Mouse (Mus musculus) heart, postnatal 0 days (tissue): Measurements from ENCODE around the gene Pip5kl1. TPM values are rescaled to one million over a fixed set of nuclear protein-coding genes. Genes with fewer than 3 reads are reported as not detected.

Experiments used
- ATAC-seq: fragments of 200-750 bp; cut with Nextera tagmentation; 2 replicates; pipeline ENCODE4 v1.8.0; 2017; ENCODE audit warnings: low read depth, moderate number of reproducible peaks, moderate library complexity; ENCODE audit not compliant: insufficient read depth
- DNase-seq: peaks from one replicate; pipeline ENCODE4 v3.0.0-alpha.2; 2016; ENCODE audit warnings: low spot score
- H3K27ac ChIP-seq: fragments of 300-500 bp; sonication (generic); 2 replicates; pipeline ENCODE4 v1.5.1; 2014; ENCODE audit warnings: low read depth, mild to moderate bottlenecking
- H3K27me3 ChIP-seq: fragments of 300-500 bp; sonication (generic); 2 replicates; pipeline ENCODE4 v1.6.1; 2014; ENCODE audit warnings: low read length, mixed read lengths; ENCODE audit not compliant: control insufficient read depth, insufficient read depth
- H3K36me3 ChIP-seq: fragments of 300-500 bp; sonication (generic); replicated peaks from 2 replicates; pipeline ENCODE4 v1.6.1; 2014; ENCODE audit warnings: low read length, mixed read lengths; ENCODE audit not compliant: control insufficient read depth, insufficient read depth
- H3K4me1 ChIP-seq: fragments of 300-500 bp; sonication (generic); 2 replicates; pipeline ENCODE4 v1.6.1; 2014; ENCODE audit warnings: antibody characterized with exemption; ENCODE audit not compliant: control insufficient read depth, insufficient read depth
- H3K4me2 ChIP-seq: fragments of 300-500 bp; sonication (generic); 2 replicates; pipeline ENCODE4 v1.6.1; 2014; ENCODE audit warnings: low read depth, mild to moderate bottlenecking, low read length, moderate library complexity
- H3K4me3 ChIP-seq: fragments of 300-500 bp; sonication (generic); 2 replicates; pipeline ENCODE4 v1.5.1; 2014; ENCODE audit warnings: low read depth, low read length
- H3K9ac ChIP-seq: fragments of 300-500 bp; sonication (generic); replicated peaks from 2 replicates; pipeline ENCODE4 v1.6.1; 2014; ENCODE audit warnings: low read depth, low read length, mixed read lengths
- H3K9me3 ChIP-seq: fragments of 300-500 bp; sonication (generic); replicated peaks from 2 replicates; pipeline ENCODE4 v1.6.1; 2016; ENCODE audit warnings: low read length; ENCODE audit not compliant: control insufficient read depth
- CTCF ChIP-seq: IDR thresholded peaks from 2 replicates; pipeline ENCODE4 v1.5.1; 2016; ENCODE audit warnings: antibody characterized with exemption, control low read depth, low read depth
- EP300 ChIP-seq: IDR thresholded peaks from 2 replicates; pipeline ENCODE4 v1.6.1; 2016; ENCODE audit warnings: antibody characterized with exemption, low read depth
- WGBS: fragments of 180-500 bp; shearing (Covaris S2); extraction: QIAGEN DNeasy Blood & Tissue Kit; methylation state at CpG from one replicate; pipeline ENCODE4 v1.1.7; 2014; 5-methylcytosine and 5-hydroxymethylcytosine counted together
- polyA plus RNA-seq: library from polyadenylated mRNA; unstranded; fragments of >200 nt; fragmentation: Nextera tagmentation; extraction: Ambion mirVana; gene quantifications from 2 replicates; pipeline ENCODE4 v1.2.1, GENCODE M21; 2015
- total RNA-seq: library from RNA; depleted of rRNA; stranded (reverse); fragments of >200 nt; gene quantifications from 2 replicates; pipeline ENCODE4 v1.2.3, GENCODE M21; 2014; ENCODE audit warnings: low replicate concordance

The Pip5kl1 gene
- total and polyA plus RNA-seq, 2 experiments from 2014 or later, result not detected

- H3K4me2 ChIP-seq, result no peak overlapping the region
- peaks cover 31% of the 10 kb centered on the region for H3K36me3 ChIP-seq
- H3K4me1 ChIP-seq, result peaks cover 22% of the 10 kb centered on the region; the same call in 1 of the 2 replicates
- no peaks in the 10 kb centered on the region for H3K9me3 ChIP-seq
- no peak for DNase-seq
- H3K27ac ChIP-seq, result no peak overlapping the region
- TF ChIP-seq CTCF (no peak), EP300 (no peak)
- H3K4me3 ChIP-seq, result no peak overlapping the region
- ATAC-seq, result no peak
- H3K27me3 ChIP-seq, result peaks cover 9% of the 10 kb centered on the region
- H3K9ac ChIP-seq, result no peak overlapping the region
- 86% methylated on average over 11 of the region's 11 CpGs for WGBS
Measured at GRCm38 (mm10) chr2:32572196-32572595, 2.4 kb upstream of the Pip5kl1 start.

DNA sequence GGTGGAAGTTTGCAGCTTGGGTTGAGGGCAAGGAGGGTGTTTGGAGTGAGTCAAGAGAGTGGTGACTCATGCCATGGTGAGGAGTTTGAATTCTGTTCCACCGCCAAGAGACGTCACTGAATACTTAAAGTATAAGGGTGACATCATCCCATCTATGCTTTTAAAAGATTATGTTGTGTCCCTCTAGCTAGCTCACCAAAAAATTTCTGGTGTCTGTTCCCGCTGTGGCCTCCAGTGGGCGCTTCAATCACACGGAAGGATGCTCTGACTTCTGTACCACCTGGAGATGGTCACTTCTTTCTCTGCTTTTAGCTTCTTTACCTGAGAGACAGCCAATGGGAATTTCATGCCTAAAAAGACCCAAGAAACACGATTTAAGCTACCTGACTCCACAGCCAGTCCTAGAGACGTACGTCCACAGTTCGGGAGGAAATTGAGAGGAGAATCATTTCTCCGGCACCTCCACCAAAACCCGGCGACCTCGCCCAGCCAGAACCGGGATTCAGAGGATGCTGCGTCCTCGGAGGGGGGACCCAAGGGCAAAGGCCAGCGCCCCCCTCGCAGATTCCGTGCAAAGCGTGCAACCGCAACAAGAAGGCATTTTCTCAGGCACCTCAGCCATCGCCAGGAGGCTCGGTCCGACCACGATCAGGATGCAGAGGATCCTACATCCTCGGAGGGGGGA, 446 bp downstream of the Pip5kl1 start:
- Histone ChIP-seq H3K27me3 (peaks cover 16% of the 10 kb centered on the region), H3K9ac (no peak overlapping the region), H3K4me3 (peak overlapping the region; percentile 19; the same call in 1 of the 2 replicates), H3K4me2 (peak overlapping the region; percentile 52), H3K4me1 (peaks cover 16% of the 10 kb centered on the region; the same call in 1 of the 2 replicates), H3K36me3 (peaks cover 15% of the 10 kb centered on the region; the same call in 1 of the 2 replicates), H3K27ac (no peak overlapping the region), H3K9me3 (no peaks in the 10 kb centered on the region)
- ATAC-seq (peak; percentile 22; the same call in 1 of the 2 replicates), DNase-seq (peak; percentile 23)
- TF ChIP-seq EP300, result no peak
- peak; percentile 66 for TF ChIP-seq CTCF
- 1% methylated on average over 26 of the region's 26 CpGs for WGBS

GRCm38 (mm10) chr2:32575586-32576160, 1.1 kb downstream of the Pip5kl1 start, which contains the start of gene 9430097D07Rik:
Gene 9430097D07Rik (minus strand): TSS chr2:32575684.
- Histone ChIP-seq H3K36me3 (peaks cover 15% of the 10 kb centered on the region; the same call in 1 of the 2 replicates), H3K27ac (no peak within 1 kb of the TSS), H3K4me3 (peak within 1 kb of the TSS; percentile 19; the same call in 1 of the 2 replicates), H3K4me1 (peaks cover 11% of the 10 kb centered on the region; the same call in 1 of the 2 replicates), H3K9me3 (no peaks in the 10 kb centered on the region), H3K27me3 (peaks cover 19% of the 10 kb centered on the region), H3K9ac (no peak within 1 kb of the TSS), H3K4me2 (peak within 1 kb of the TSS; percentile 52)
- 10% methylated on average over 28 of the region's 28 CpGs for WGBS
- no peak for DNase-seq
- TF ChIP-seq CTCF (no peak), EP300 (no peak)
- no peak for ATAC-seq

- no peak for ATAC-seq
- H3K9ac ChIP-seq, result no peak overlapping the region
- no peak overlapping the region for H3K27ac ChIP-seq
- H3K9me3 ChIP-seq, result no peaks in the 10 kb centered on the region
- H3K36me3 ChIP-seq, result peaks cover 15% of the 10 kb centered on the region; the same call in 1 of the 2 replicates
- H3K4me3 ChIP-seq, result no peak overlapping the region
- WGBS, result 83% methylated on average over 9 of the region's 9 CpGs
- peaks cover 19% of the 10 kb centered on the region for H3K27me3 ChIP-seq
- no peak for DNase-seq
- H3K4me1 ChIP-seq, result peaks cover 7% of the 10 kb centered on the region; the same call in 1 of the 2 replicates
- TF ChIP-seq CTCF (no peak), EP300 (no peak)
- H3K4me2 ChIP-seq, result no peak overlapping the region
Measured at GRCm38 (mm10) chr2:32576532-32576931, 1.9 kb downstream of the Pip5kl1 start.

DNA sequence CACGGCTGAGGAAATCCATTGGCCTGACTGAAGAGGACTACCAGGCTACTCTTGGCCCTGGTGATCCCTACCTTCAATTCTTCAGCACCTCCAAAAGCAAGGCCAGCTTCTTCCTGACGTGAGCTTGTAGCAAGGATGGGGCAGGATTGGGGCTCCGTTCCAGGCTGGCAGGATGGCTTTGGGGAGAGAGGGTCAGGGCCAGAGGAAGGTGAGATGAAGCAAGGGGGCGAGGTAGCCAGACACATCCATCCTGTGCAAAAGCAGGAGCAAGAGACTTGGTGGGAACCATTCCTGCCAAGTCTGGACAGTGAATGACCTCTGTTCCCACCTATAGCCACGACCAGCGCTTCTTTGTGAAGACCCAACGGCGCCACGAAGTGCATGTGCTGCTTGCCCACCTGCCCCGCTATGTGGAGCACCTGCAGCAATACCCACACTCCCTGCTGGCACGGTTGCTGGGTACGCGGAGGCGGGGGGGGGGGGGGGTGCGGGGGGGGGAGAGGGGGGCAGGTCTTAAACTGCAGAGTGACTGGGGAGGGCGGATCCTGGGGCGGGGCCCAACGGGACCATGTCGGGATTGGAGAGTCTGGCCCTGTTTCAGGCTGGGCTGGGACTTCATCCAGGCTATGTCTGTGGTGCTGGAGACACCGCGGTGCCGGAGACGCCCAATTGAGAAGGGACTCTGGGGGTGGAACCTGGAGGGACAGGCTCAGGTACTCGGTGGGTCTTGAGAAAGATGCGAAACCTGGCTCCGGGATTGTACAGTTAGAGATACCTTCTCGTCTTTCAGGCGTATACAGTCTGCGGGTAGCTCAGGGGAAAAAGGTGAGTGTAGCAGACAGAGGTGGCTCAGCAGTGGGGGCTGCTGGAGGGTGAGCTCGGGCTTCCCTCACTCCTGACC, 3.8 kb downstream of the Pip5kl1 start:
- H3K27me3 ChIP-seq, result peaks cover 19% of the 10 kb centered on the region
- no peak for ATAC-seq
- TF ChIP-seq EP300 (no peak), CTCF (no peak)
- DNase-seq, result no peak
- no peak overlapping the region for H3K4me3 ChIP-seq
- no peak overlapping the region for H3K27ac ChIP-seq
- H3K4me1 ChIP-seq, result 0 out of 2 replicates have a peak, but pooled peaks cover 5% of the 10 kb centered on the region
- H3K36me3 ChIP-seq, result peaks cover 3% of the 10 kb centered on the region; the same call in 1 of the 2 replicates
- no peak overlapping the region for H3K9ac ChIP-seq
- no peaks in the 10 kb centered on the region for H3K9me3 ChIP-seq
- H3K4me2 ChIP-seq, result no peak overlapping the region
- whole genome bisulfite sequencing, result 40% methylated on average over 23 of the region's 30 CpGs
